Mouse (Mus musculus): ENCODE measurements around the gene Gm44503. TPM values are rescaled to one million over a fixed set of nuclear protein-coding genes. Genes with fewer than 3 reads are reported as not detected.

Gene Gm44503
- polyA plus RNA-seq (2014; fragmentation: Nextera tagmentation; extraction: Ambion mirVana), result not detected in 2 replicates

DNA sequence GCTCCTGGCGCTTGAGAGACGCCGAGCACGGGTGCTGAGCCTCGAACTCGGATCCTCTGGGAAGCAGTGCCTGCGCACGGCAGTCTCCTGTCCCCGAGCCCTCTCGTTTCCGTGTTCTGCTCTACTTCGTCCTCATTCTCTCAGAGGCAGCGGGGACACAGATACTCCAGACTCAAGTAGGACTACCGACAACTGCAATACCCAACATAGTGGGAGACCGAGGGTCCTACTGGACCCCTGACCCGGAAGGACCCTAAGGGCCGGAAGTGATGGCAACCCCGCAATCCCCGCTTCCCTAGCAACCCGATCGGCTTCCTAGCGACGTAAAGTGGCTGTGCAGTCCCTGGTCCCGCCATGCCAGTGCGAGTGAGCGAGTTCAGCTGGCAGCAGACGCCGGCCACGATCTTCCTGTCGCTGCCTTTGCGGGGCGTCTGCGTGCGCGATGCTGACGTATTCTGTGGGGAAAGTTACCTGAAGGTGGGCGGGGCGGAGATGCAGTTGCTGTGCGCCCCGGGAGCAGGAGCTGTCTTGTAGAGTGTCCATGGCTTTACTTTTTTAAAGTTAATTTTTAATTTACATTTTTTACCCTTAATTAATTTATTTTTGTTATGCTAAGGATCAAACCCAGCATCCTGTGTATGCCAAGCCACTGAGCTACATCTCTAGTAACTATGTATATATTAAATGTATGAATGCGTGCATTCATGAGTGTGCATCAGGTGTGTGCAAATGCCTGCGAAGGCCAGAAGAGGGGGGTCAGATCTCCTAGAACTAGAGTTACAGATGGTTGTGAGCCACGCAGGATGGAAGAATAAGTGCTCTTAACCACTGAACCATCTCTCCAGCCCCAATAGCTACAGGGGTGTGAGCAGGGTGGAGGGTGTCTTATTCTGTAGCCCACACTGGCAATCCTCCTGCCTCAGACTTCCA lies at the start of gene Gm44503, which contains the start of gene Dyx1c1:
Gm44503 (plus strand) TSS at position 332 of the 930 bp plus-strand sequence.
Dyx1c1 (plus strand) TSS at position 265 of the 930 bp plus-strand sequence.
- DNase-seq (ENCODE audit: low spot score) (peak; percentile 90), ATAC-seq (ENCODE audit: insufficient read depth, low FRiP score, low TSS enrichment) (peak; percentile 97)
- no peaks in the 10 kb centered on the region for H3K9me3 ChIP-seq (ENCODE audit: control insufficient read depth, low read length)
- H3K4me1 ChIP-seq (ENCODE audit: control insufficient read depth, insufficient read depth, low read length), result peaks cover 3% of the 10 kb centered on the region; the same call in 1 of the 2 replicates
- WGBS, result 3% methylated on average over 43 of the region's 43 CpGs
- no peak within 1 kb of the TSS for H3K27ac ChIP-seq (ENCODE audit: low read depth, low read length)
- peak within 1 kb of the TSS; percentile 60 for H3K4me3 ChIP-seq (ENCODE audit: low read depth, low read length)
- H3K36me3 ChIP-seq (ENCODE audit: control insufficient read depth, insufficient read depth, low read length), result no peaks in the 10 kb centered on the region
- peak within 1 kb of the TSS; percentile 61 for H3K9ac ChIP-seq (ENCODE audit: low read length)
- no peaks in the 10 kb centered on the region for H3K27me3 ChIP-seq (ENCODE audit: control insufficient read depth, insufficient read depth, low read length)
- H3K4me2 ChIP-seq (ENCODE audit: low read depth), result peak within 1 kb of the TSS; percentile 68

DNA sequence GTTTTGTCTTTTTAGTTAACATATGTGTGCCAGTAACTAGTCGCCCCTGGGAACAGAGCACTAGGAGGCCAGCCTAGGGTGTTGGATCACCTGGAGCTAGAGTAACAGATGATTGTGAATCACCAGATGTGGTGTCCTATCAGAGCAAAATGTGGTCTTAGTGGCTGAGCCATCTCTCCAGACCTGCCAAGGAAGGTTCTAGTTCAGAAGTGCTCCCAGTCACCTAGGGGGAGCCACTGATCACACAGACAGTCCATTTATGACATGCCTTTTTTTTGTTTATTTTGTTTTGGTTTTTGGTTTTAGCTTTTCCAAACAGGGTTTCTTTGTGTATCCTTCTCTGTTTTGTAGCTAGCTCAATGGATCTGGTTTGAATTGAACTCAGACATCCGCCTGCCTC lies 47.3 kb upstream of the Gm44503 start:
- no peaks in the 10 kb centered on the region for H3K27me3 ChIP-seq (ENCODE audit: control insufficient read depth, insufficient read depth, low read length)
- DNase-seq (ENCODE audit: low spot score) (no peak), ATAC-seq (ENCODE audit: insufficient read depth, low FRiP score, low TSS enrichment) (no peak)
- no peak overlapping the region for H3K4me3 ChIP-seq (ENCODE audit: low read depth, low read length)
- H3K27ac ChIP-seq (ENCODE audit: low read depth, low read length), result no peak overlapping the region
- 89% methylated on average over 2 of the region's 2 CpGs for WGBS
- no peaks in the 10 kb centered on the region for H3K4me1 ChIP-seq (ENCODE audit: control insufficient read depth, insufficient read depth, low read length)
- no peaks in the 10 kb centered on the region; the same call in none of the 2 replicates for H3K36me3 ChIP-seq (ENCODE audit: control insufficient read depth, insufficient read depth, low read length)
- H3K4me2 ChIP-seq (ENCODE audit: low read depth), result no peak overlapping the region
- H3K9me3 ChIP-seq (ENCODE audit: control insufficient read depth, low read length), result no peaks in the 10 kb centered on the region
- no peak overlapping the region for H3K9ac ChIP-seq (ENCODE audit: low read length)

DNA sequence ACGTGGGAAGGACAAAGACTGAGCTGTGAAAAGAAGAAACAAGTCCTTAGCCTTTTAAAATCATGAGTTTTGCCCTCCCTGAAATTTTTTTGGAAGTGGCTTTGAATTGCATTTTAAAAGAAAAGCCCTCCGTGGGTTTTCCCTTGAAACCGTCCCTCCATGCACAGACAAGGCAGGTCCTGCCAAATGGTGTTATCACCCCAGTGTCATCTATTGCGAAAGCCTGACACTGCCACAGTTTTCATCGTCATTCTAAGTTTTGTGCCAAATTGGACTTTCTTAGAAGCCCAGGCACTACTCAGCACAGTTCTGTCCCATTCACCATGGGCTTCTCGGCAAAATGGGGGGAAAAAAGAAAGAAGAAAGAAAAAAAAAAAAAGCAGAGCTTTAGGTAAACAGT lies 45.1 kb upstream of the Gm44503 start:
- H3K9me3 ChIP-seq (ENCODE audit: control insufficient read depth, low read length), result no peaks in the 10 kb centered on the region
- H3K4me2 ChIP-seq (ENCODE audit: low read depth), result no peak overlapping the region
- H3K4me1 ChIP-seq (ENCODE audit: control insufficient read depth, insufficient read depth, low read length), result no peaks in the 10 kb centered on the region
- no peak overlapping the region for H3K4me3 ChIP-seq (ENCODE audit: low read depth, low read length)
- H3K27ac ChIP-seq (ENCODE audit: low read depth, low read length), result no peak overlapping the region
- no peaks in the 10 kb centered on the region; the same call in none of the 2 replicates for H3K36me3 ChIP-seq (ENCODE audit: control insufficient read depth, insufficient read depth, low read length)
- DNase-seq (ENCODE audit: low spot score), result no peak
- H3K27me3 ChIP-seq (ENCODE audit: control insufficient read depth, insufficient read depth, low read length), result no peaks in the 10 kb centered on the region
- H3K9ac ChIP-seq (ENCODE audit: low read length), result no peak overlapping the region
- ATAC-seq (ENCODE audit: insufficient read depth, low FRiP score, low TSS enrichment), result no peak
- WGBS, result 75% methylated on average over 6 of the region's 6 CpGs

- ATAC-seq (ENCODE audit: insufficient read depth, low FRiP score, low TSS enrichment) (no peak), DNase-seq (ENCODE audit: low spot score) (no peak)
- H3K9ac ChIP-seq (ENCODE audit: low read length), result no peak overlapping the region
- no peak overlapping the region for H3K4me3 ChIP-seq (ENCODE audit: low read depth, low read length)
- H3K9me3 ChIP-seq (ENCODE audit: control insufficient read depth, low read length), result no peaks in the 10 kb centered on the region
- H3K4me1 ChIP-seq (ENCODE audit: control insufficient read depth, insufficient read depth, low read length), result no peaks in the 10 kb centered on the region
- no peak overlapping the region for H3K27ac ChIP-seq (ENCODE audit: low read depth, low read length)
- no peak overlapping the region for H3K4me2 ChIP-seq (ENCODE audit: low read depth)
- no peaks in the 10 kb centered on the region for H3K36me3 ChIP-seq (ENCODE audit: control insufficient read depth, insufficient read depth, low read length)
- H3K27me3 ChIP-seq (ENCODE audit: control insufficient read depth, insufficient read depth, low read length), result no peaks in the 10 kb centered on the region
- 84% methylated on average over 7 of the region's 7 CpGs for WGBS
Measured at GRCm38 (mm10) chr9:72915728-72916127, 42.9 kb upstream of the Gm44503 start.

- DNase-seq (ENCODE audit: low spot score), result no peak
- no peak for ATAC-seq (ENCODE audit: insufficient read depth, low FRiP score, low TSS enrichment)
- Histone ChIP-seq H3K27me3 (ENCODE audit: control insufficient read depth, insufficient read depth, low read length) (no peaks in the 10 kb centered on the region), H3K36me3 (ENCODE audit: control insufficient read depth, insufficient read depth, low read length) (no peaks in the 10 kb centered on the region; the same call in 1 of the 2 replicates), H3K27ac (ENCODE audit: low read depth, low read length) (no peak overlapping the region), H3K4me2 (ENCODE audit: low read depth) (no peak overlapping the region), H3K9ac (ENCODE audit: low read length) (no peak overlapping the region), H3K9me3 (ENCODE audit: control insufficient read depth, low read length) (no peaks in the 10 kb centered on the region), H3K4me3 (ENCODE audit: low read depth, low read length) (no peak overlapping the region), H3K4me1 (ENCODE audit: control insufficient read depth, insufficient read depth, low read length) (peaks cover 5% of the 10 kb centered on the region)
- WGBS, result 78% methylated on average over 3 of the region's 3 CpGs
Measured at GRCm38 (mm10) chr9:72923068-72923467, 35.6 kb upstream of the Gm44503 start.

DNA sequence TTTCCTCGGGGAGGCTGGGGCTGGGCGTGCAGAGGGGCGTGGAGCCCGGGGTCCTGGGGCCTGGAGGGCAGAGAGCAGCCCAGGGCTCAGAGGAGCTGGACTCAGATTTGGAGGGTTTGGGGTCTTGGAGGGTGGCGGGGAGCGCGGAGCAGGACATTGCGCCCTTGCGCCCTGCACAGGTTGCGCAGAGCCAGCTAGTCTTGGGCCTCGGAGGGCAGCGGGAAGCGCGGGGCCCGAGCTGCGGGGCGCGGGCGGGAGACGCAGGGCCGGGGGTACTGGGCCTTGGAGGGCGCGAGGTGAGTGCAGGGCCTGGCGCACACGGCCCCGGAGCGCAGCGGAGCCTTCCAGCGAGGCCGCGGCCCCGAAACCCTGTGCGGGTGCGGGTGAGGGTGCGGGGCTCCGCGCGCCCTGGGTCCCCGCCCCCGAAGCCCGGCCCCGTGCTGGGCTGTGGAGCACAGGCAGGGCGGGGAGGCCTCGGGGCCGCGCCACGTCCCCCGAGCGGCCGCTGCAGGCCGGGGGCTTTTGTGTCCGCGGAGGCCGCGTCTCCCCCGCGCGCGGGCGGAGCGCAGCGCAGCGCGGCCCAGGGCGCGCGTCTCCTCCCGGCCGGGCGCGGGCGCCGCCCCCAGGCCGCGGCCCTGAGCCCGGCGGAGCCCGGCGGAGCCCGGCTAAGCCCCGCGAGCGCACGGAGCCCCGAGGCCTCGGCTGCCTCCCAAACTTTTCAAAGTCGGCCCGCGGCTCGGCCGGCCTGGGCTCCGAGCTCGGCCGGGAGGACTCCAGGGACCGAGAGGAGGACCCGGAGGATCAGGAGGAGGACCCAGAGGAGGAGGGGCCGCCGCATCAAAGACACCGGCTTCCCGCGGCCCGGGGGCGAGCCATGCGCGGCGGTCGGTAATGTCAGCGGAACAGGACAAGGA lies 33.4 kb upstream of the Gm44503 start, which contains the start of gene Pygo1:
Pygo1 (plus strand) TSS at position 625 of the 914 bp plus-strand sequence.
- Histone ChIP-seq H3K36me3 (ENCODE audit: control insufficient read depth, insufficient read depth, low read length) (no peaks in the 10 kb centered on the region; the same call in 1 of the 2 replicates), H3K4me1 (ENCODE audit: control insufficient read depth, insufficient read depth, low read length) (peaks cover 5% of the 10 kb centered on the region), H3K4me2 (ENCODE audit: low read depth) (peak within 1 kb of the TSS; percentile 97), H3K27ac (ENCODE audit: low read depth, low read length) (peak within 1 kb of the TSS; percentile 76), H3K4me3 (ENCODE audit: low read depth, low read length) (peak within 1 kb of the TSS; percentile 82), H3K9ac (ENCODE audit: low read length) (peak within 1 kb of the TSS; percentile 95), H3K27me3 (ENCODE audit: control insufficient read depth, insufficient read depth, low read length) (no peaks in the 10 kb centered on the region), H3K9me3 (ENCODE audit: control insufficient read depth, low read length) (no peaks in the 10 kb centered on the region)
- WGBS, result under 1% methylated on average over 69 of the region's 108 CpGs
- DNase-seq (ENCODE audit: low spot score) (peak; percentile 74), ATAC-seq (ENCODE audit: insufficient read depth, low FRiP score, low TSS enrichment) (peak; percentile 85)

GRCm38 (mm10) chr9:72925935-72926258 lies 32.8 kb upstream of the Gm44503 start:
- WGBS, result 2% methylated on average over 20 of the region's 20 CpGs
- no peak for DNase-seq (ENCODE audit: low spot score)
- peak overlapping the region; percentile 97 for H3K4me2 ChIP-seq (ENCODE audit: low read depth)
- H3K27me3 ChIP-seq (ENCODE audit: control insufficient read depth, insufficient read depth, low read length), result no peaks in the 10 kb centered on the region
- H3K4me3 ChIP-seq (ENCODE audit: low read depth, low read length), result peak overlapping the region; percentile 82
- no peaks in the 10 kb centered on the region; the same call in 1 of the 2 replicates for H3K36me3 ChIP-seq (ENCODE audit: control insufficient read depth, insufficient read depth, low read length)
- ATAC-seq (ENCODE audit: insufficient read depth, low FRiP score, low TSS enrichment), result peak; percentile 68
- H3K4me1 ChIP-seq (ENCODE audit: control insufficient read depth, insufficient read depth, low read length), result peaks cover 5% of the 10 kb centered on the region
- H3K9me3 ChIP-seq (ENCODE audit: control insufficient read depth, low read length), result no peaks in the 10 kb centered on the region
- peak overlapping the region; percentile 76 for H3K27ac ChIP-seq (ENCODE audit: low read depth, low read length)
- H3K9ac ChIP-seq (ENCODE audit: low read length), result peak overlapping the region; percentile 95

DNA sequence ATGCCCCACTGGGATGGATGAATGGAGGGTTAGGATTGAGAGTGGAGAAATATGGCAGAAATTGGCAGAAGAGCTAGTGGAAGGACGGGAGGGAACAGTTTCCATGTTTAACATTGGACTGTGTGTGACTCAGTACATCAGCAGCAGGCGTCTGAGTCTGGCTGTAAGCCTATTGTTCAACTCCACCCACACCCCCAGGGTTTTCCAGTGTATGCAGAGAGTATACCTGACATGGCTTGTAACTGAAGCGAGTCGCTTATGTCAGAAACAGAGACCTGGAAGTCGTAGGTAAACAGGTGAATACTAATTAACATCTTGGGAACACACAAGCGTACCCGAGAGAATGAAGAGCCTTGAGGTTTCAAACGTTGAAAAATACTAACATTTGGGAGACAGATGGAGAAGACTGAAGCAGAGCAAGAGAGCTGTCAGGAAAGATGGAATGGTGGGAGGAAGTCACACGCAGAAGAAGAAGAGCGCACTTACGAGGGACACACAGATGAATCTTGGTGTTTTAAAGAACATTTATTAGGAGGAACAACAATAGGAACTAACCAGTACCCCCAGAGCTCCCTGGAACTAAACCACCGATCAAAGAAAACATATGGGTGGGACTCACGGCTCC lies 27.4 kb upstream of the Gm44503 start:
- no peaks in the 10 kb centered on the region for H3K27me3 ChIP-seq (ENCODE audit: control insufficient read depth, insufficient read depth, low read length)
- no peak overlapping the region for H3K4me2 ChIP-seq (ENCODE audit: low read depth)
- H3K4me3 ChIP-seq (ENCODE audit: low read depth, low read length), result no peak overlapping the region
- ATAC-seq (ENCODE audit: insufficient read depth, low FRiP score, low TSS enrichment) (no peak), DNase-seq (ENCODE audit: low spot score) (no peak)
- no peaks in the 10 kb centered on the region; the same call in 1 of the 2 replicates for H3K36me3 ChIP-seq (ENCODE audit: control insufficient read depth, insufficient read depth, low read length)
- H3K4me1 ChIP-seq (ENCODE audit: control insufficient read depth, insufficient read depth, low read length), result peaks cover 5% of the 10 kb centered on the region
- H3K27ac ChIP-seq (ENCODE audit: low read depth, low read length), result no peak overlapping the region
- no peaks in the 10 kb centered on the region for H3K9me3 ChIP-seq (ENCODE audit: control insufficient read depth, low read length)
- no peak overlapping the region for H3K9ac ChIP-seq (ENCODE audit: low read length)
- WGBS, result 85% methylated on average over 13 of the region's 13 CpGs
